Mouse (Mus musculus) frontal cortex, postnatal 10 days (tissue): ENCODE measurements at regions not wholly inside any gene's neighbourhood (a gene's known extent, or its start where the extent isn't known, plus 50 kb on each side); places are given as distances from the start of the nearest gene placed in this dataset.

Source experiments
- DNase-seq, 2 experiments: peaks; one replicate each; pipeline ENCODE4 v3.0.0; 2022; ENCODE audit warnings: low spot score in 2 of 2, mixed read lengths in 1 of 2

DNA sequence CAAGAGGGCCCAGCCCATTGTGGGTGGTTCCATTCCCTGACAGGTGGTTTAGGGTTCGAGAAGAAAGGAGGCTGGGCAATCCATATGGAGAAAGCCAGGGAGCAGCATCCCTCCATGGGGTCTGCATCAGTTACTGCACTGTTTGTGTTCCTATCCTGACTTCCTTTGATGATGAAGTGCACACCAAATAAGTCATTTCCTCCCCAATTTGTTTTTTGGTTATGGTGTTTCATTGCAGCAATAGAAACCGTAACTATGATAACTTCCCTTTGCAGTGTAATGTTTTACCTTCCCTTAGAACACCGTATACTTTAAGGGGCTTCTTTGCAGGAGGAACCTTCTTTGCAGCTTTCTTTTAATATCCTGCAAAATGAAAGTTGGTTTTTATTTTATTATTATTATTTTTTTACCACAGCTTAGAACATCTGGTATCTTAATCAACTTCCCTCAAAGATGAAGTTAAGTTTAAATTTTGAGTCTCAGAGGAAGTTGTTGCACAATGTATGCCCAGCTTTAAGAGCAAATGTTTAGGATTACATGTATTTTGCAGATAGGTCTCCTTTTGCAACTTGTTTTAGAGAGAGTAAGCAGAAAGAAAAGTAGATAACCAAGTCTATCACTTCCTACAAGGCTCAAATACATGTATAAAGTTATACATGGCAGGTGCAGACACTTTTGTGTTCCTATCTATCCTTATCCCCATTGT, 1059.1 kb downstream of the Diaph2 start:
- DNase-seq, result no peak

- DNase-seq, result no peak
These were observed 1069.4 kb downstream of the Diaph2 start for GRCm38 (mm10) chrX:130818916-130819315.

GRCm38 (mm10) chrX:130819707-130820106, 1070.2 kb downstream of the Diaph2 start:
- no peak for DNase-seq

GRCm38 (mm10) chrX:130820168-130820567, 1070.6 kb downstream of the Diaph2 start:
- peak in 1 of 2 experiments; percentile 2 for DNase-seq

GRCm38 (mm10) chrX:130823943-130824342, 1074.4 kb downstream of the Diaph2 start:
- no peak for DNase-seq

- DNase-seq, result no peak
These were observed 1086.3 kb downstream of the Diaph2 start for GRCm38 (mm10) chrX:130835835-130836234.

DNA sequence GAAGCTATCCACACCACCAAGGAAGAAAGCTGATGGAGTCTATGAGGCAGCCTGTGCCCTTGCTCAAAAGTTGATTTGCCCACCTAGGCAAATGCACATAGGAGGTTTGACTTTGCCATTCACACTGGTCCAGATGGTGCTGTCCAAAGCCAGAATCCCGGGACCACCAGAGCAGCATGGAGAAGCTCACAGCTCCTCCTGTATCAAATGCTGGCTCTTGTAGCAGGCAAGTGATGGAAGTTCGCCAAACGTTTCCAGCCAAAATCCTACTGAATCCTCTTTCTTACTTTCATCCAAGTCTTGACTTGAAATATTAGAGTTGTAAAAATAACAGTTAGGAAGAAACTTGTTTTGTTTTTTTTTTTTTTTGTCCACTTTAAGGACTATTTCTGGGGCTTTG, 1093.6 kb downstream of the Diaph2 start:
- no peak for DNase-seq

DNA sequence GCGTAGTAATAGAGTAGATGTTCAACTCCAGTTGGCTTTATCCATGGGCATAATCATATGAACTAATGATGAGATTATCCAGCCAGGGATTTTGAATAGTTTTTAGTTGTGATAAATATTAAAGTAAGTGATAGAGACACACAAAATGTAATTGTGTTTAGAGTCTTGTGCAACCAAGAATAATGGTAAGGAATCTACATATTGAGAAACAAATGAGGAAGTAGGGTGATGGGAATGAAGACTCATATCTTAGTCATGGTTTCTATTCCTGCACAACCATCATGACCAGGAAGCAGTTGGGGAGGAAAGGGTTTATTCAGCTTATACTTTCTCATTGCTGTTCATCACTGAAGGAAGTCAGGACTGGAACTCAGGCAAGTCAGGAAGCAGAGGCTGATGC, 1117.0 kb downstream of the Diaph2 start:
- no peak for DNase-seq

GRCm38 (mm10) chrX:130874157-130874556, 1124.6 kb downstream of the Diaph2 start:
- no peak for DNase-seq

DNA sequence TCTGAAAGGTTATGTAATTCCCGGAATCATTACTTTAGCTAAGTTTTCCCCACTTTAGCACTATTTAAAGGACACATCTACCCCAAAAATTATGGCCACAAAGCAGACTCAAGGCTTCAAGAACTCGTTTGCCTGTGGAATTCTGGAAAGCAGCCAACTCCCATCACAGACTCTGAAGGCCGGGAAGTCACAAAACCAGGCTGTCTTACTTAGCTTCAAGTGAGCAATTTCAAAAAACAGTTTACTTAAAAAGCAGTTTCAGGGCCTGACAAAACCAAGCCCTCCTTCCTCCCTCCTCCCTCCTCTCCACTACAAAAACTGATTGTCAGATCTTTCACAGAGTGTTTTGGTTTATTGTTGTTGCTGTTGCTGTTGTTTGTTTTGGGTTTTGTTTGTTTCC, 1125.7 kb downstream of the Diaph2 start:
- no peak for DNase-seq

- no peak for DNase-seq
These were observed 1126.6 kb downstream of the Diaph2 start for GRCm38 (mm10) chrX:130876120-130876519.
